Mouse (Mus musculus) R1 (cell line): ENCODE results near the gene Csta1.

Experiments used
- DNase-seq: peaks from one replicate; pipeline ENCODE4 v3.0.0-alpha.2; 2018; ENCODE audit warnings: low read depth, low spot score

Csta1 gene

DNA sequence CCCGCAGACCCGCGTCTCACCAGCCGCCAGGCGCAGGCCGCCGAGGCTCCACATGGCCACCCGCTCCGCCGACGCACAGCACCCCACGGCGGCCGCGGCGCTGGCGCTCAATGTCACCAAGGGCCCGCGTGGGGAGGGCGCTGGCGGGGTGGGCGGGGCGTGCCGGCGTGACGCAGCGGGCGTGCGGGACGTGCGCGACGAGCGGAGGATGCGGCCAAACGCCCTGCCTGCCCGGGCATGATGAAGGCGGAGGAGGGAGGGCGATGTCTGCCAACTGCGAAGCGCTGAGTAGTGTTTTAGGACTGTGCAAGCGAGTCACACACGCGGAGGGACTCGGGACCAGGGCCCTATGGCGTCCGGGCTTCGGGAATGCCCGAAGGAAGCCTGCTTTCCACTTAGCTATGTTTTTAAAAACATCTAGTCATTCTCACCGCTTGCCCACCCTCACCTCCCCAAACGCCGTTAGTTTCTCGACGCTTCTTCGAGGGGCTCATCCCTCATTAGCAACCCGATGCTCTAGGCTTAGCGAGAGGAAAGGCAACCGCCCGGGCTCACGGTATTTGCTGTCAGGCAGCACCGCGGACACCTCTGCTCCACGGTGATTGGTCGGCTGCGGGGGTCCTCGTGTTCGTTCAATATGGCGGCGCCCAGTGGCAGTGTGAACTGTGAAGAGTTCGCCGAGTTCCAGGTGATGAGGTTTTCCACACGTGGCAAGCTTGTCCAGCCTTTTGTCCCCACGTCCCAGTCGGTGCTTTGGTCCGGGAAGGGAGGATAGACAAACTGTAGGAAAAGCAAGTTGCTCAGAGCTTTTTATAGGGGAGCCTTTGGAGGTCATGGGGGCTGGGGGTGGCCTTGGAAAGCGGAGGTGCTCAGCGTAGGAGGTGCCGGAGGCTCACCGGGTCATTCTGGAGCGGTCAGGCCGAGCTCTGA lies 59.3 kb downstream of the Csta1 start, which contains the start of the genes Fam162a and Ccdc58:
Fam162a (minus strand) TSS at position 145 of the 930 bp plus-strand sequence.
Ccdc58 (plus strand) TSS at position 236 of the 930 bp plus-strand sequence.
- peak; percentile 94 for DNase-seq

- peak; percentile 78 for DNase-seq
These were observed 60.0 kb downstream of the Csta1 start for GRCm38 (mm10) chr16:36071071-36071449.
